Mouse (Mus musculus) limb, embryonic 13.5 days (tissue): ENCODE measurements around the gene Gm32717. TPM values are rescaled to one million over a fixed set of nuclear protein-coding genes. Genes with fewer than 3 reads are reported as not detected.
"Not testable (repeated sequence)": the region's sequence is repeated elsewhere in the genome, so short reads cannot be mapped to it uniquely, and the experiment has no call there.

Source experiments
- ATAC-seq: fragments of 200-750 bp; cut with Nextera tagmentation; 2 replicates; pipeline ENCODE4 v1.8.0; 2017; ENCODE audit warnings: low read depth, moderate number of reproducible peaks, moderate TSS enrichment; ENCODE audit not compliant: low FRiP score
- H3K27ac ChIP-seq: fragments of 300-500 bp; sonication (generic); 2 replicates; pipeline ENCODE4 v1.5.1; 2015; ENCODE audit warnings: inconsistent platforms, mild to moderate bottlenecking, moderate library complexity
- H3K27me3 ChIP-seq: fragments of 300-500 bp; sonication (generic); 2 replicates; pipeline ENCODE4 v1.6.1; 2015; ENCODE audit warnings: mild to moderate bottlenecking, inconsistent platforms
- H3K36me3 ChIP-seq: fragments of 300-500 bp; sonication (generic); 2 replicates; pipeline ENCODE4 v1.6.1; 2015; ENCODE audit warnings: inconsistent platforms, mild to moderate bottlenecking, moderate library complexity
- H3K4me1 ChIP-seq: fragments of 300-500 bp; sonication (generic); 2 replicates; pipeline ENCODE4 v1.6.1; 2015; ENCODE audit warnings: inconsistent platforms
- H3K4me2 ChIP-seq: fragments of 300-500 bp; sonication (generic); replicated peaks from 2 replicates; pipeline ENCODE4 v1.6.1; 2015; ENCODE audit warnings: inconsistent platforms, mild to moderate bottlenecking, moderate library complexity
- H3K4me3 ChIP-seq: fragments of 300-500 bp; sonication (generic); 2 replicates; pipeline ENCODE4 v1.5.1; 2015; ENCODE audit warnings: moderate library complexity, mild to moderate bottlenecking, inconsistent platforms
- H3K9ac ChIP-seq: fragments of 300-500 bp; sonication (generic); 2 replicates; pipeline ENCODE4 v1.6.1; 2015; ENCODE audit warnings: mild to moderate bottlenecking, inconsistent platforms
- H3K9me3 ChIP-seq: fragments of 300-500 bp; sonication (generic); 2 replicates; pipeline ENCODE4 v1.6.1; 2016; ENCODE audit warnings: inconsistent platforms
- WGBS: fragments of 180-500 bp; shearing (Covaris S2); methylation state at CpG from one replicate; pipeline ENCODE4 v1.1.7; 2015; 5-methylcytosine and 5-hydroxymethylcytosine counted together
- polyA plus RNA-seq: library from polyadenylated mRNA; unstranded; fragments of >200 nt; fragmentation: Nextera tagmentation; extraction: Ambion mirVana; gene quantifications from 2 replicates; pipeline ENCODE4 v1.2.1, GENCODE M21; 2015

The Gm32717 gene
- polyA plus RNA-seq, 1 experiment from 2014 or later, result 0.06 TPM

- H3K27ac ChIP-seq, H3K4me1 ChIP-seq, H3K9me3 ChIP-seq, ATAC-seq, H3K4me2 ChIP-seq, H3K36me3 ChIP-seq, H3K27me3 ChIP-seq, H3K4me3 ChIP-seq, H3K9ac ChIP-seq: not testable (repeated sequence)
- 29% methylated on average over 3 of the region's 3 CpGs for WGBS
Observed at GRCm38 (mm10) chr10:118195150-118195549, 45.4 kb downstream of the Gm32717 start.

Other genes with a start within 250 kb of the Gm32717 start
- gene Mdm1, start 99.0 kb downstream of the Gm32717 start, polyA plus RNA-seq, result 37.6 and 38.9 TPM in 2 replicates
- gene Il22, start 35.8 kb downstream of the Gm32717 start, polyA plus RNA-seq, result not detected in 2 replicates
- gene Gm32802, start 17.9 kb upstream of the Gm32717 start, polyA plus RNA-seq, result 0.06 TPM in 1 of 2 replicates, not detected in the other
- gene Iltifb, start 54.3 kb upstream of the Gm32717 start, polyA plus RNA-seq, result not detected in 2 replicates
- gene Gm9040, start 86.2 kb upstream of the Gm32717 start, polyA plus RNA-seq, result not detected in 2 replicates
- gene Gm9044, start 91.6 kb upstream of the Gm32717 start, polyA plus RNA-seq, result not detected in 2 replicates
- 0.09 and 0.11 TPM in 2 replicates for gene Gm9045, start 97.1 kb upstream of the Gm32717 start, polyA plus RNA-seq
- gene Gm9046, start 102.5 kb upstream of the Gm32717 start, polyA plus RNA-seq, result not detected in 2 replicates
- gene Gm9048, start 107.9 kb upstream of the Gm32717 start, polyA plus RNA-seq, result not detected in 2 replicates
- gene Gm9049, start 113.3 kb upstream of the Gm32717 start, polyA plus RNA-seq, result 0.09 and 0.11 TPM in 2 replicates
- gene Ifng, start 200.3 kb upstream of the Gm32717 start, polyA plus RNA-seq, result not detected in 2 replicates